9 mouse cellular contexts compared by ENCODE assay signal in genomic region chr14:52101285-52102157, GRCm38 (mm10). TPM values are rescaled to one million over a fixed set of nuclear protein-coding genes. Genes with fewer than 3 reads are reported as not detected.
A peak's percentile ranks its signal among the peaks of the same experiment; 100 is the strongest.
DNase-seq lines count a peak whose midpoint lies in the region; ATAC-seq lines count a peak whose summit lies in the region.
"Had no signal": no experiment of that assay in that cellular context is flagged by ENCODE, and none has a peak within 500 bp of the region (broad histone marks: within the 10 kb centered on the region; RNA-seq: fewer than 3 reads in every experiment).

No protein-coding gene starts in this region.

- H3K9me3 ChIP-seq in liver, embryonic 11.5 days (ENCODE audit: control insufficient read depth, low read length): no peaks in the 10 kb centered on the region
- no peaks in the 10 kb centered on the region for H3K9me3 ChIP-seq in embryonic facial prominence, embryonic 13.5 days
- H3K9me3 ChIP-seq in intestine, embryonic 16.5 days (ENCODE audit: control insufficient read depth, low read length): no peaks in the 10 kb centered on the region
- H3K9me3 ChIP-seq in neural tube, embryonic 13.5 days: no peaks in the 10 kb centered on the region

- no peak overlapping the region for H3K9ac ChIP-seq in liver, embryonic 11.5 days (ENCODE audit: low read depth, low read length)
- H3K9ac ChIP-seq in embryonic facial prominence, embryonic 13.5 days: no peak overlapping the region
- no peak overlapping the region for H3K9ac ChIP-seq in intestine, embryonic 16.5 days (ENCODE audit: low read depth, low read length)
- no peak overlapping the region for H3K9ac ChIP-seq in neural tube, embryonic 13.5 days

- H3K27ac ChIP-seq in liver, embryonic 11.5 days (ENCODE audit: low read depth, low read length): no peak overlapping the region
- H3K27ac ChIP-seq in embryonic facial prominence, embryonic 13.5 days: no peak overlapping the region
- no peak overlapping the region for H3K27ac ChIP-seq in intestine, embryonic 16.5 days (ENCODE audit: low read length)
- no peak overlapping the region for H3K27ac ChIP-seq in neural tube, embryonic 13.5 days (replicated peaks)

- peaks cover 21% of the 10 kb centered on the region for H3K4me1 ChIP-seq in liver, embryonic 11.5 days (replicated peaks; ENCODE audit: control insufficient read depth, insufficient read depth, low read length)
- peaks cover 27% of the 10 kb centered on the region for H3K4me1 ChIP-seq in embryonic facial prominence, embryonic 13.5 days
- peaks cover 18% of the 10 kb centered on the region for H3K4me1 ChIP-seq in intestine, embryonic 16.5 days (ENCODE audit: control insufficient read depth, insufficient read depth, low read length)
- peaks cover 45% of the 10 kb centered on the region for H3K4me1 ChIP-seq in neural tube, embryonic 13.5 days (replicated peaks)

- WGBS in liver, embryonic 11.5 days: 66% methylated on average over 1 of the region's 1 CpGs
- WGBS in embryonic facial prominence, embryonic 13.5 days: 80% methylated on average over 1 of the region's 1 CpGs
- WGBS in intestine, embryonic 16.5 days: 53% methylated on average over 1 of the region's 1 CpGs
- WGBS in neural tube, embryonic 13.5 days: 81% methylated on average over 1 of the region's 1 CpGs

- no peak for DNase-seq in liver, embryonic 11.5 days (ENCODE audit: low spot score)
- DNase-seq in liver: no peak
- DNase-seq in retina, postnatal 1 day: no peak
- no peak for DNase-seq in ovary, postnatal 36 days (ENCODE audit: low spot score)
- no peak for DNase-seq in right cerebral cortex, postnatal 25 days

- peak overlapping the region; percentile 92 for H3K4me2 ChIP-seq in liver, embryonic 11.5 days
- peak overlapping the region; percentile 68 for H3K4me2 ChIP-seq in embryonic facial prominence, embryonic 13.5 days
- H3K4me2 ChIP-seq in intestine, embryonic 16.5 days (ENCODE audit: low read depth, low read length): peak overlapping the region; percentile 53
- peak overlapping the region; percentile 87 for H3K4me2 ChIP-seq in neural tube, embryonic 13.5 days

- ATAC-seq in liver, embryonic 11.5 days (replicated peaks; ENCODE audit: low FRiP score): no peak
- no peak for ATAC-seq in embryonic facial prominence, embryonic 13.5 days (ENCODE audit: insufficient number of reproducible peaks, insufficient read depth, low FRiP score, low TSS enrichment, low read depth)
- no peak for ATAC-seq in intestine, embryonic 16.5 days
- no peak for ATAC-seq in neural tube, embryonic 13.5 days (ENCODE audit: low read depth)

- peaks cover 4% of the 10 kb centered on the region; the same call in 1 of the 2 replicates for H3K36me3 ChIP-seq in liver, embryonic 11.5 days (ENCODE audit: control insufficient read depth, insufficient read depth, low read length)
- H3K36me3 ChIP-seq in embryonic facial prominence, embryonic 13.5 days: peaks cover 18% of the 10 kb centered on the region
- no peaks in the 10 kb centered on the region for H3K36me3 ChIP-seq in intestine, embryonic 16.5 days (ENCODE audit: control insufficient read depth, insufficient read depth, low read length)
- peaks cover 17% of the 10 kb centered on the region for H3K36me3 ChIP-seq in neural tube, embryonic 13.5 days

- peak overlapping the region; percentile 99 for H3K4me3 ChIP-seq in liver, embryonic 11.5 days (ENCODE audit: low read depth, low read length)
- H3K4me3 ChIP-seq in embryonic facial prominence, embryonic 13.5 days: peak overlapping the region; percentile 96
- peak overlapping the region; percentile 86 for H3K4me3 ChIP-seq in intestine, embryonic 16.5 days (ENCODE audit: low read length)
- peak overlapping the region; percentile 87 for H3K4me3 ChIP-seq in neural tube, embryonic 13.5 days

- no peaks in the 10 kb centered on the region for H3K27me3 ChIP-seq in liver, embryonic 11.5 days (replicated peaks; ENCODE audit: control insufficient read depth, insufficient read depth, low read length)
- H3K27me3 ChIP-seq in embryonic facial prominence, embryonic 13.5 days: no peaks in the 10 kb centered on the region
- no peaks in the 10 kb centered on the region for H3K27me3 ChIP-seq in intestine, embryonic 16.5 days (replicated peaks; ENCODE audit: control insufficient read depth, insufficient read depth, low read length)
- H3K27me3 ChIP-seq in neural tube, embryonic 13.5 days: no peaks in the 10 kb centered on the region

RNA-seq across cellular contexts. Expression of gene Hnrnpc, which starts 2.3 kb away (rescaled TPM):
- 698 and 737 TPM in 2 replicates for polyA plus RNA-seq in liver, embryonic 11.5 days (2014; fragmentation: Nextera tagmentation; extraction: Ambion mirVana)
- 755 and 841 TPM in 2 replicates for polyA plus RNA-seq in embryonic facial prominence, embryonic 13.5 days (2015; fragmentation: Nextera tagmentation; extraction: Ambion mirVana)
- 447 and 515 TPM in 2 replicates for polyA plus RNA-seq in intestine, embryonic 16.5 days (2015; fragmentation: Nextera tagmentation; extraction: Ambion mirVana)
- polyA plus RNA-seq in neural tube, embryonic 13.5 days (2015; fragmentation: Nextera tagmentation; extraction: Ambion mirVana): 631 and 750 TPM in 2 replicates

RNA-seq across cellular contexts. Expression of gene Rpgrip1, which starts 9.0 kb away (rescaled TPM):
- 103 and 111 TPM in 2 replicates for polyA plus RNA-seq in liver, embryonic 11.5 days (2014; fragmentation: Nextera tagmentation; extraction: Ambion mirVana)
- 71.6 and 81.6 TPM in 2 replicates for polyA plus RNA-seq in embryonic facial prominence, embryonic 13.5 days (2015; fragmentation: Nextera tagmentation; extraction: Ambion mirVana)
- polyA plus RNA-seq in intestine, embryonic 16.5 days (2015; fragmentation: Nextera tagmentation; extraction: Ambion mirVana): 42.9 and 48.5 TPM in 2 replicates
- 45.3 and 52.9 TPM in 2 replicates for polyA plus RNA-seq in neural tube, embryonic 13.5 days (2015; fragmentation: Nextera tagmentation; extraction: Ambion mirVana)

RNA-seq across cellular contexts. Expression of gene Olfr221, which starts 59.3 kb away (rescaled TPM):
- not detected in 2 replicates for polyA plus RNA-seq in liver, embryonic 11.5 days (2014; fragmentation: Nextera tagmentation; extraction: Ambion mirVana)
- polyA plus RNA-seq in embryonic facial prominence, embryonic 13.5 days (2015; fragmentation: Nextera tagmentation; extraction: Ambion mirVana): not detected in 2 replicates
- not detected in 2 replicates for polyA plus RNA-seq in intestine, embryonic 16.5 days (2015; fragmentation: Nextera tagmentation; extraction: Ambion mirVana)
- polyA plus RNA-seq in neural tube, embryonic 13.5 days (2015; fragmentation: Nextera tagmentation; extraction: Ambion mirVana): not detected in 2 replicates
- polyA plus RNA-seq: brain, embryonic 14.5 days had no signal
